Mouse (Mus musculus) erythroblast, embryonic 14.5 days (primary cell): Measurements from ENCODE around the gene Slc29a4.

Experiments
- GATA1 ChIP-seq: IDR thresholded peaks from 2 replicates; pipeline ENCODE4 v1.6.1; 2012; ENCODE audit warnings: low read length, inconsistent platforms, mixed read lengths
- TAL1 ChIP-seq: IDR thresholded peaks from 3 replicates; pipeline ENCODE4 v1.6.1; 2012; ENCODE audit warnings: low read length, inconsistent platforms, mixed read lengths

GRCm38 (mm10) chr5:142682529-142682928, 9.8 kb upstream of the Slc29a4 start:
- no peak for TF ChIP-seq TAL1
- TF ChIP-seq GATA1, result no peak
